Mouse (Mus musculus) embryo, embryonic 10 days (tissue): Measurements from ENCODE around the gene Fam78b.

Experiments
- DNase-seq: peaks from one replicate; pipeline ENCODE4 v3.0.0-alpha.2; 2015; ENCODE audit warnings: low spot score

The Fam78b gene

GRCm38 (mm10) chr1:167094589-167095148, 93.5 kb downstream of the Fam78b start:
- no peak for DNase-seq

- DNase-seq: no peak
Observed at GRCm38 (mm10) chr1:167098741-167099140, 97.5 kb downstream of the Fam78b start.

- no peak for DNase-seq
Observed at GRCm38 (mm10) chr1:167102046-167102445, 100.8 kb downstream of the Fam78b start.

GRCm38 (mm10) chr1:167102566-167102965, 101.3 kb downstream of the Fam78b start:
- no peak for DNase-seq

GRCm38 (mm10) chr1:167104956-167105626, 103.9 kb downstream of the Fam78b start:
- DNase-seq: peak; percentile 18

- DNase-seq: no peak
Observed at GRCm38 (mm10) chr1:167105916-167106315, 104.7 kb downstream of the Fam78b start.

GRCm38 (mm10) chr1:167108973-167109509, 107.8 kb downstream of the Fam78b start:
- DNase-seq: no peak

GRCm38 (mm10) chr1:167114363-167115050, 113.3 kb downstream of the Fam78b start:
- no peak for DNase-seq

GRCm38 (mm10) chr1:167115121-167115520, 113.9 kb downstream of the Fam78b start:
- DNase-seq: no peak

- no peak for DNase-seq
Observed at GRCm38 (mm10) chr1:167116733-167117132, 115.5 kb downstream of the Fam78b start.

- DNase-seq: no peak
Observed at GRCm38 (mm10) chr1:167118971-167119370, 117.8 kb downstream of the Fam78b start.

GRCm38 (mm10) chr1:167119439-167119838, 118.2 kb downstream of the Fam78b start:
- DNase-seq: no peak

- no peak for DNase-seq
Observed at GRCm38 (mm10) chr1:167122436-167122835, 121.2 kb downstream of the Fam78b start.

- DNase-seq: peak; percentile 63
Observed at GRCm38 (mm10) chr1:167123551-167123950, 122.3 kb downstream of the Fam78b start.

GRCm38 (mm10) chr1:167125870-167126269, 124.7 kb downstream of the Fam78b start:
- DNase-seq: no peak

- DNase-seq: no peak
Observed at GRCm38 (mm10) chr1:167126292-167126691, 125.1 kb downstream of the Fam78b start.

- no peak for DNase-seq
Observed at GRCm38 (mm10) chr1:167135748-167136147, 134.5 kb downstream of the Fam78b start.
